Mouse (Mus musculus) T-cell, adult 66 days (primary cell): ENCODE results near the gene Spatc1l. TPM values are rescaled to one million over a fixed set of nuclear protein-coding genes. Genes with fewer than 3 reads are reported as not detected.

Experiments
- total RNA-seq, 2 experiments: library from RNA; stranded (reverse); gene quantifications; 3 replicates in 1 of 2; 4 replicates in 1 of 2; pipeline ENCODE4 v1.2.4; 2023

Gene Spatc1l
- 1 to 10 TPM in 1 of 2 experiments, not detected in 1; 1.3 TPM for total RNA-seq

GRCm38 (mm10) chr10:76561972-76562371, at the start of gene Spatc1l:
Spatc1l (plus strand) TSS chr10:76562272.

GRCm38 (mm10) chr10:76531375-76531774, 30.7 kb upstream of the Spatc1l start, which contains the start of gene Lss:
Lss (plus strand) TSS chr10:76531588.

GRCm38 (mm10) chr10:76575374-76575773, 13.3 kb downstream of the Spatc1l start, which contains the start of gene Ftcd:
Ftcd (plus strand) TSS chr10:76575648.

Other genes with a start within 250 kb of the Spatc1l start
- gene Dip2a, start 217.0 kb upstream of the Spatc1l start, total RNA-seq = 1 to 10 TPM; 4.7 to 5.5 TPM
- gene AC141477.1, start 121.8 kb upstream of the Spatc1l start, total RNA-seq = 10 to 100 TPM; 19.6 to 29.2 TPM
- 10 to 100 TPM; 68.2 to 73.3 TPM for gene Pcnt, start 119.5 kb upstream of the Spatc1l start, total RNA-seq
- gene 2610028H24Rik, start 113.2 kb upstream of the Spatc1l start, total RNA-seq = not detected
- gene Mcm3ap, start 93.3 kb upstream of the Spatc1l start, total RNA-seq = 10 to 100 TPM; 66.1 to 75.6 TPM
- 1 to 10 TPM; 1.5 to 1.9 TPM for gene Ybey, start 93.2 kb upstream of the Spatc1l start, total RNA-seq
- gene Lss, start 30.7 kb upstream of the Spatc1l start, total RNA-seq = 10 to 100 TPM; 33.6 to 41.8 TPM
- not detected for gene Ftcd, start 13.4 kb downstream of the Spatc1l start, total RNA-seq
- not detected for gene Col6a2, start 61.4 kb downstream of the Spatc1l start, total RNA-seq
- not detected for gene Col6a1, start 163.9 kb downstream of the Spatc1l start, total RNA-seq